Mouse (Mus musculus): ENCODE measurements around the gene Tmem258. TPM values are rescaled to one million over a fixed set of nuclear protein-coding genes. Genes with fewer than 3 reads are reported as not detected.

The Tmem258 gene
- polyA plus RNA-seq, 1 experiment from 2014 or later: 355 TPM

- ATAC-seq (ENCODE audit: low FRiP score): no peak
- H3K27ac ChIP-seq: no peak overlapping the region
- H3K36me3 ChIP-seq (replicated peaks): peaks cover 62% of the 10 kb centered on the region
- no peaks in the 10 kb centered on the region for H3K27me3 ChIP-seq
- H3K4me1 ChIP-seq: peaks cover 7% of the 10 kb centered on the region
- H3K4me3 ChIP-seq (replicated peaks): no peak overlapping the region
- 91% methylated on average over 3 of the region's 3 CpGs for WGBS
- H3K4me2 ChIP-seq: no peak overlapping the region
- H3K9ac ChIP-seq: 0 out of 2 replicates have a peak overlapping the region, but pooled peaks have one; percentile 25
- no peaks in the 10 kb centered on the region for H3K9me3 ChIP-seq
Measured at GRCm38 (mm10) chr19:10208851-10209250, 5.0 kb downstream of the Tmem258 start.

GRCm38 (mm10) chr19:10210885-10211284, 7.1 kb downstream of the Tmem258 start:
- ATAC-seq (ENCODE audit: low FRiP score): no peak
- no peak overlapping the region for H3K27ac ChIP-seq
- H3K4me1 ChIP-seq: no peaks in the 10 kb centered on the region
- no peak overlapping the region for H3K4me2 ChIP-seq
- no peaks in the 10 kb centered on the region for H3K9me3 ChIP-seq
- no peak overlapping the region for H3K4me3 ChIP-seq (replicated peaks)
- H3K9ac ChIP-seq: no peak overlapping the region
- 89% methylated on average over 4 of the region's 4 CpGs for WGBS
- H3K27me3 ChIP-seq: no peaks in the 10 kb centered on the region
- peaks cover 61% of the 10 kb centered on the region for H3K36me3 ChIP-seq (replicated peaks)

- 86% methylated on average over 10 of the region's 10 CpGs for WGBS
Measured at GRCm38 (mm10) chr19:10213796-10214471, 10.1 kb downstream of the Tmem258 start.

GRCm38 (mm10) chr19:10216101-10216500, 12.3 kb downstream of the Tmem258 start:
- Histone ChIP-seq H3K4me3 (replicated peaks) (no peak overlapping the region), H3K4me1 (0 out of 2 replicates have a peak, but pooled peaks cover 3% of the 10 kb centered on the region), H3K9ac (no peak overlapping the region), H3K9me3 (no peaks in the 10 kb centered on the region), H3K4me2 (no peak overlapping the region), H3K36me3 (replicated peaks) (peaks cover 12% of the 10 kb centered on the region; the same call in 1 of the 2 replicates), H3K27me3 (no peaks in the 10 kb centered on the region), H3K27ac (no peak overlapping the region)
- 90% methylated on average over 8 of the region's 8 CpGs for WGBS
- ATAC-seq (ENCODE audit: low FRiP score): no peak

More at GRCm38 (mm10) chr19:10213796-10214471, 10.1 kb downstream of the Tmem258 start:
- Histone ChIP-seq H3K4me1 (no peaks in the 10 kb centered on the region), H3K36me3 (replicated peaks) (peaks cover 33% of the 10 kb centered on the region), H3K9me3 (no peaks in the 10 kb centered on the region), H3K9ac (no peak overlapping the region), H3K4me3 (replicated peaks) (no peak overlapping the region), H3K4me2 (no peak overlapping the region), H3K27ac (no peak overlapping the region), H3K27me3 (no peaks in the 10 kb centered on the region)
- no peak for ATAC-seq (ENCODE audit: low FRiP score)

- Histone ChIP-seq H3K4me1 (0 out of 2 replicates have a peak, but pooled peaks cover 3% of the 10 kb centered on the region), H3K27me3 (no peaks in the 10 kb centered on the region), H3K9me3 (no peaks in the 10 kb centered on the region), H3K27ac (no peak overlapping the region), H3K36me3 (replicated peaks) (no peaks in the 10 kb centered on the region), H3K9ac (no peak overlapping the region), H3K4me2 (no peak overlapping the region), H3K4me3 (replicated peaks) (no peak overlapping the region)
- ATAC-seq (ENCODE audit: low FRiP score): no peak; the same call in 1 of the 2 replicates
- WGBS: 62% methylated on average over 3 of the region's 3 CpGs
Measured at GRCm38 (mm10) chr19:10219108-10219507, 15.3 kb downstream of the Tmem258 start.

DNA sequence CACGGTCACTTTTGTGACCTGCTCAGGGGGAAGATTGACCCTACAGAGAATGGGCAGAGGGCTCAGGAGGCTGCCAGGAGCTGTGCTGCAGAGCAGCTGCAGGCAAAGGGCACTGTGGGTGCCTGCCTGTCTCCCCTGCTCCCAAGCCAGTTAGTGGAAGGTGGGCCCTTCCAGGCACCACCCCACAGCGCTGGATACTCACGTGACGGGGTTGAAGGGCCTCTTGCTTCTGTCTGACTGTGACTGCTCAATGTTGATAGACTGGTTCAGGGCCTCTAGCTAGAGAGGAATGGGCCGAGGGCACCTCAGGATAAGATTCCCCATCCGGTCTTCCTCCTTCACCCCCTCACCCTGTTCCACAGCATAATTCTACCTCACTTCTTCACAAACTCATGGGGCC, 15.8 kb downstream of the Tmem258 start:
- Histone ChIP-seq H3K9ac (no peak overlapping the region), H3K4me3 (replicated peaks) (no peak overlapping the region), H3K9me3 (no peaks in the 10 kb centered on the region), H3K27me3 (no peaks in the 10 kb centered on the region), H3K27ac (no peak overlapping the region), H3K4me1 (0 out of 2 replicates have a peak, but pooled peaks cover 3% of the 10 kb centered on the region), H3K36me3 (replicated peaks) (no peaks in the 10 kb centered on the region), H3K4me2 (no peak overlapping the region)
- no peak for ATAC-seq (ENCODE audit: low FRiP score)
- WGBS: 76% methylated on average over 6 of the region's 6 CpGs

- WGBS: 70% methylated on average over 4 of the region's 4 CpGs
- no peak overlapping the region for H3K4me2 ChIP-seq
- H3K27ac ChIP-seq: no peak overlapping the region
- H3K9ac ChIP-seq: no peak overlapping the region
- no peaks in the 10 kb centered on the region for H3K36me3 ChIP-seq (replicated peaks)
- no peak overlapping the region for H3K4me3 ChIP-seq (replicated peaks)
- H3K4me1 ChIP-seq: peaks cover 12% of the 10 kb centered on the region
- no peaks in the 10 kb centered on the region for H3K9me3 ChIP-seq
- no peak for ATAC-seq (ENCODE audit: low FRiP score)
- H3K27me3 ChIP-seq: no peaks in the 10 kb centered on the region
Measured at GRCm38 (mm10) chr19:10221585-10221984, 17.8 kb downstream of the Tmem258 start.

DNA sequence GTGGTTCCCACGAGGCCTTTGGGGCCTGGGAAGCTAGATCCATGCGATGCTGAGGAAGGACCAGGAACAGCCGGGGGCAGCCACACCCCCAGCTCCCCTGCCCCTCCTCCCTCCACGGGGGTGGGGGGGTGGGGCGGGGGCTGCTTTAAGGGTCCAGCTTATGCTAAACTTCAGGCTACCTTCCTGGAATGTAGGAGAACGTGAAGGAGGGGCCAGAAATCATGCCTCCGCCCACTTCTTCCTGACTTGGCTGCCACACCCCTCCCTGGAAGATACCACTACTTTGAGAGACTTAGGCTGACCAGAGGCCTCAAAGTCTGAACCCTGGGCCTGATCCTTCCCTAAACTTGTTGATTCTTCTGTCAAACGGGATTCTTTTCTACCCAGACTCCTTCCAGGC, 18.8 kb downstream of the Tmem258 start:
- Histone ChIP-seq H3K4me2 (no peak overlapping the region), H3K9me3 (no peaks in the 10 kb centered on the region), H3K27me3 (no peaks in the 10 kb centered on the region), H3K36me3 (replicated peaks) (no peaks in the 10 kb centered on the region), H3K9ac (no peak overlapping the region), H3K4me1 (peaks cover 12% of the 10 kb centered on the region), H3K27ac (no peak overlapping the region), H3K4me3 (replicated peaks) (no peak overlapping the region)
- WGBS: 47% methylated on average over 8 of the region's 8 CpGs
- no peak for ATAC-seq (ENCODE audit: low FRiP score)

DNA sequence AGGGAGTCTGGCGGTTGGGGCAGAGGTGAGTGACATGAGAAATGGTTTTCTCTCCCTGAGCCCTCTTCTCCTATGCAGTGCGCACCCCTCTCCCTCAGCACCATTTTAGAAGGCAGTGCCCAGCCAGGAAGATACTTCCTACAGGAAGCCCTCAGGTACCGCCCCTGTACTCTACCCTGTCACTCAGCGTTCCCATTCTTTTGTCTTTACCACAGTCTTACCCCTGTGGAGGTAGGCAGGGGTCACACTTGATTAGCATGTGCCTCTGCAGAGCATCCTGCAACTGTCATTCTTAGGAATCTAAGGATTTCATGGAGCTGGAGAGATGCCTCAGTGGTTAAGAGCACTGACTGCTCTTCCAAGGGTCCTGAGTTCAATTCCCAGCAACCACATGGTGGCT, 19.7 kb downstream of the Tmem258 start:
- no peak overlapping the region for H3K4me2 ChIP-seq
- WGBS: 72% methylated on average over 4 of the region's 4 CpGs
- no peak overlapping the region for H3K4me3 ChIP-seq (replicated peaks)
- H3K27me3 ChIP-seq: peaks cover 2% of the 10 kb centered on the region; the same call in 1 of the 2 replicates
- H3K4me1 ChIP-seq: peaks cover 12% of the 10 kb centered on the region
- H3K9ac ChIP-seq: no peak overlapping the region
- H3K27ac ChIP-seq: no peak overlapping the region
- H3K9me3 ChIP-seq: no peaks in the 10 kb centered on the region
- ATAC-seq (ENCODE audit: low FRiP score): no peak
- no peaks in the 10 kb centered on the region for H3K36me3 ChIP-seq (replicated peaks)

- WGBS: 30% methylated on average over 26 of the region's 26 CpGs
- Histone ChIP-seq H3K9ac (peak overlapping the region; percentile 18; the same call in 1 of the 2 replicates), H3K27me3 (peaks cover 4% of the 10 kb centered on the region; the same call in 1 of the 2 replicates), H3K9me3 (no peaks in the 10 kb centered on the region), H3K36me3 (replicated peaks) (no peaks in the 10 kb centered on the region), H3K4me1 (peaks cover 9% of the 10 kb centered on the region), H3K4me2 (peak overlapping the region; percentile 37), H3K27ac (no peak overlapping the region), H3K4me3 (replicated peaks) (peak overlapping the region; percentile 11; the same call in 1 of the 2 replicates)
- no peak for ATAC-seq (ENCODE audit: low FRiP score)
Measured at GRCm38 (mm10) chr19:10224637-10225453, 21.0 kb downstream of the Tmem258 start.

DNA sequence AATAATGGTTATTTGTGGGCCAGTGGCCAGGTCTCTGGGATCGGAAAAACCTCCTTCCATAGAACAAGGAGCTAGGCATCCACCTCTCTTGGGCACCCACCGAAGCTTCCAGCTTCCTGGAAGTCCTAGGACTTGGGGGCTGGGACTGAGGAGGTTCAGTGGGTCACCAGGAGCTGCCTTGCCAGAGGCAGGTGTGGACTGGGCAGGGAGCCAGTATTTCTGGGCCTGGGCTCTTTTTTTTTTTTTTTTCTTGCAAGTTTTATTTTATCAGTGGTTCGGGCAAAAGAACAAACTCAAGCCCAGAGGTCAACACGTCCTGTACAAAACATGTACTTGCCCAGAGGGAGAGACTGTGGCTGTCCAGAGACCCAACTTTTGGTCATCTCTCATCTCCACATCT, 22.0 kb downstream of the Tmem258 start:
- Histone ChIP-seq H3K4me1 (peaks cover 10% of the 10 kb centered on the region), H3K27me3 (peaks cover 6% of the 10 kb centered on the region; the same call in 1 of the 2 replicates), H3K27ac (no peak overlapping the region), H3K4me3 (replicated peaks) (no peak overlapping the region), H3K9me3 (no peaks in the 10 kb centered on the region), H3K36me3 (replicated peaks) (no peaks in the 10 kb centered on the region), H3K9ac (no peak overlapping the region), H3K4me2 (no peak overlapping the region)
- no peak for ATAC-seq (ENCODE audit: low FRiP score)
- 91% methylated on average over 4 of the region's 4 CpGs for WGBS

- Histone ChIP-seq H3K4me2 (no peak overlapping the region), H3K9me3 (no peaks in the 10 kb centered on the region), H3K36me3 (replicated peaks) (no peaks in the 10 kb centered on the region), H3K27me3 (peaks cover 27% of the 10 kb centered on the region), H3K4me3 (replicated peaks) (no peak overlapping the region), H3K27ac (no peak overlapping the region), H3K9ac (no peak overlapping the region), H3K4me1 (peaks cover 17% of the 10 kb centered on the region)
- 7% methylated on average over 7 of the region's 7 CpGs for WGBS
- no peak for ATAC-seq (ENCODE audit: low FRiP score)
Measured at GRCm38 (mm10) chr19:10231016-10231415, 27.2 kb downstream of the Tmem258 start.
